Mouse (Mus musculus) right cerebral cortex, adult 2 months (tissue): ENCODE measurements around the gene Cux1.

Experiments
- DNase-seq, 2 experiments: peaks; one replicate each; pipeline ENCODE4 v3.0.0; 2021 to 2022; ENCODE audit warnings: low spot score in 2 of 2

The Cux1 gene

GRCm38 (mm10) chr5:136382261-136383005 lies 184.9 kb downstream of the Cux1 start:
- no peak for DNase-seq

GRCm38 (mm10) chr5:136379405-136379804 lies 187.9 kb downstream of the Cux1 start:
- DNase-seq, result no peak

- no peak for DNase-seq
Observed at GRCm38 (mm10) chr5:136377101-136377500, 190.2 kb downstream of the Cux1 start.

GRCm38 (mm10) chr5:136375350-136375749 lies 191.9 kb downstream of the Cux1 start:
- DNase-seq, result no peak

GRCm38 (mm10) chr5:136372276-136372675 lies 195.0 kb downstream of the Cux1 start:
- DNase-seq, result no peak

GRCm38 (mm10) chr5:136363421-136363820 lies 203.9 kb downstream of the Cux1 start:
- no peak for DNase-seq

- DNase-seq, result peak; percentile 18 to 35
Observed at GRCm38 (mm10) chr5:136362473-136363230, 204.6 kb downstream of the Cux1 start.

GRCm38 (mm10) chr5:136362021-136362420 lies 205.3 kb downstream of the Cux1 start:
- no peak for DNase-seq

GRCm38 (mm10) chr5:136357227-136357626 lies 210.1 kb downstream of the Cux1 start:
- no peak for DNase-seq

- DNase-seq, result no peak
Observed at GRCm38 (mm10) chr5:136355583-136356126, 211.6 kb downstream of the Cux1 start.

- no peak for DNase-seq
Observed at GRCm38 (mm10) chr5:136354729-136355128, 212.6 kb downstream of the Cux1 start.

GRCm38 (mm10) chr5:136353114-136353513 lies 214.2 kb downstream of the Cux1 start:
- no peak for DNase-seq

- DNase-seq, result no peak
Observed at GRCm38 (mm10) chr5:136343156-136343890, 224.0 kb downstream of the Cux1 start.

GRCm38 (mm10) chr5:136336798-136337527 lies 230.3 kb downstream of the Cux1 start:
- no peak for DNase-seq

GRCm38 (mm10) chr5:136335681-136336080 lies 231.6 kb downstream of the Cux1 start:
- DNase-seq, result no peak

GRCm38 (mm10) chr5:136334780-136335179 lies 232.5 kb downstream of the Cux1 start:
- no peak for DNase-seq

- DNase-seq, result no peak
Observed at GRCm38 (mm10) chr5:136334051-136334450, 233.2 kb downstream of the Cux1 start.

GRCm38 (mm10) chr5:136332786-136333462 lies 234.4 kb downstream of the Cux1 start:
- no peak for DNase-seq

GRCm38 (mm10) chr5:136327736-136328135 lies 239.6 kb downstream of the Cux1 start:
- no peak for DNase-seq

GRCm38 (mm10) chr5:136326626-136327025 lies 240.7 kb downstream of the Cux1 start:
- DNase-seq, result no peak

GRCm38 (mm10) chr5:136324506-136324905 lies 242.8 kb downstream of the Cux1 start:
- no peak for DNase-seq
